Mouse (Mus musculus): ENCODE data around the gene Thrsp.
"Not testable (repeated sequence)": the region's sequence is repeated elsewhere in the genome, so short reads cannot be mapped to it uniquely, and the experiment has no call there.

Gene Thrsp

GRCm38 (mm10) chr7:97416906-97417777 is at the start of gene Thrsp:
TSS of gene Thrsp (minus strand) at chr7:97417730.
- no peak for DNase-seq

GRCm38 (mm10) chr7:97455577-97455976 is 38.0 kb upstream of the Thrsp start:
- DNase-seq = peak; percentile 24 to 35

GRCm38 (mm10) chr7:97454795-97455194 is 37.3 kb upstream of the Thrsp start:
- no peak for DNase-seq

GRCm38 (mm10) chr7:97453141-97453921 is 35.8 kb upstream of the Thrsp start:
- peak; percentile 29 to 35 for DNase-seq

- no peak for DNase-seq
These were observed 34.7 kb upstream of the Thrsp start for GRCm38 (mm10) chr7:97452196-97452595.

GRCm38 (mm10) chr7:97451023-97451422 is 33.5 kb upstream of the Thrsp start, which contains the start of gene Kctd14:
TSS of gene Kctd14 (plus strand) at chr7:97451323.
- not testable (repeated sequence) for DNase-seq

- DNase-seq = no peak
These were observed 29.6 kb upstream of the Thrsp start for GRCm38 (mm10) chr7:97447050-97447531.

- DNase-seq = no peak
These were observed 28.8 kb upstream of the Thrsp start for GRCm38 (mm10) chr7:97446171-97446925.

GRCm38 (mm10) chr7:97438986-97439385 is 21.5 kb upstream of the Thrsp start:
- no peak for DNase-seq

GRCm38 (mm10) chr7:97434517-97434916 is 17.0 kb upstream of the Thrsp start:
- no peak for DNase-seq

GRCm38 (mm10) chr7:97433517-97433916 is 16.0 kb upstream of the Thrsp start:
- DNase-seq = not testable (repeated sequence)

- DNase-seq = peak; percentile 64 to 69
These were observed 12.2 kb upstream of the Thrsp start for GRCm38 (mm10) chr7:97429705-97430104.

GRCm38 (mm10) chr7:97427778-97428420 is 10.4 kb upstream of the Thrsp start:
- no peak for DNase-seq

GRCm38 (mm10) chr7:97427296-97427695 is 9.8 kb upstream of the Thrsp start:
- DNase-seq = no peak

- no peak for DNase-seq
These were observed 9.0 kb upstream of the Thrsp start for GRCm38 (mm10) chr7:97426566-97426965.

- peak; percentile 93 for DNase-seq
These were observed 7.2 kb upstream of the Thrsp start for GRCm38 (mm10) chr7:97424621-97425245.

- no peak for DNase-seq
These were observed 6.2 kb upstream of the Thrsp start for GRCm38 (mm10) chr7:97423754-97424153.

GRCm38 (mm10) chr7:97420958-97421651 is 3.6 kb upstream of the Thrsp start:
- DNase-seq = no peak

GRCm38 (mm10) chr7:97420406-97420805 is 2.9 kb upstream of the Thrsp start:
- no peak for DNase-seq

GRCm38 (mm10) chr7:97419163-97419562 is 1.6 kb upstream of the Thrsp start:
- DNase-seq = no peak

- DNase-seq = no peak
These were observed 1.2 kb upstream of the Thrsp start for GRCm38 (mm10) chr7:97418717-97419116.
